Mouse (Mus musculus): ENCODE measurements around the gene Bicdl2. TPM values are rescaled to one million over a fixed set of nuclear protein-coding genes. Genes with fewer than 3 reads are reported as not detected.

Bicdl2 gene
- total RNA-seq, 2 experiments from 2014 or later = not detected

GRCm38 (mm10) chr17:23672761-23673160 lies 12.5 kb downstream of the Bicdl2 start:
- intact Hi-C loops (cut with DNase I) = no loop called here

GRCm38 (mm10) chr17:23673424-23674073 lies 13.2 kb downstream of the Bicdl2 start, which contains the start of the genes Hcfc1r1 and Thoc6:
Gene Hcfc1r1 (plus strand): TSS chr17:23673596.
Gene Thoc6 (minus strand): TSS chr17:23673882.
- intact Hi-C loops (cut with DNase I) = loop anchor here (2.0 kb wide), 1 partner anchor 31 kb away; no protein-coding TSS in a partner anchor
- DNase-seq (ENCODE audit: low spot score in 2 of 2) = peak; percentile 96 to 99

More at GRCm38 (mm10) chr17:23672761-23673160, 12.5 kb downstream of the Bicdl2 start:
- DNase-seq (ENCODE audit: low spot score in 2 of 2) = no peak

- peak in 1 of 2 experiments; percentile 19 for DNase-seq (ENCODE audit: low spot score in 2 of 2)
- intact Hi-C loops (cut with DNase I) = loop anchor here (2.0 kb wide), 1 partner anchor 30 kb away; no protein-coding TSS in a partner anchor
These were observed 14.1 kb downstream of the Bicdl2 start for GRCm38 (mm10) chr17:23674271-23674952.

GRCm38 (mm10) chr17:23675127-23675526 lies 14.8 kb downstream of the Bicdl2 start:
- DNase-seq (ENCODE audit: low spot score in 2 of 2) = peak in 1 of 2 experiments; percentile 23
- intact Hi-C loops (cut with DNase I) = loop anchor here (2.0 kb wide), 1 partner anchor 30 kb away; no protein-coding TSS in a partner anchor

GRCm38 (mm10) chr17:23675564-23676281 lies 15.4 kb downstream of the Bicdl2 start:
- intact Hi-C loops (cut with DNase I) = loop anchor here (2.0 kb wide), 1 partner anchor 29 kb away; no protein-coding TSS in a partner anchor
- peak; percentile 11 to 13 for DNase-seq (ENCODE audit: low spot score in 2 of 2)

GRCm38 (mm10) chr17:23676473-23677031 lies 16.2 kb downstream of the Bicdl2 start:
- DNase-seq (ENCODE audit: low spot score in 2 of 2) = peak; percentile 11 to 15
- intact Hi-C loops (cut with DNase I) = loop anchor here (1.0 kb wide), 1 partner anchor 24 kb away; no protein-coding TSS in a partner anchor

- DNase-seq (ENCODE audit: low spot score in 2 of 2) = peak; percentile 70 to 79
- intact Hi-C loops (cut with DNase I) = loop anchor here (1.0 kb wide), 1 partner anchor 23 kb away; no protein-coding TSS in a partner anchor
These were observed 17.0 kb downstream of the Bicdl2 start, which contains the start of gene Tnfrsf12a for GRCm38 (mm10) chr17:23677236-23677679. Gene Tnfrsf12a (minus strand): TSS chr17:23677468.

- intact Hi-C loops (cut with DNase I) = no loop called here
- DNase-seq (ENCODE audit: low spot score in 2 of 2) = no peak
These were observed 19.0 kb downstream of the Bicdl2 start, which contains the start of gene Cldn6 for GRCm38 (mm10) chr17:23679127-23679835. Gene Cldn6 (plus strand): TSS chr17:23679249.

- DNase-seq (ENCODE audit: low spot score in 2 of 2) = no peak
- intact Hi-C loops (cut with DNase I) = no loop called here
These were observed 20.0 kb downstream of the Bicdl2 start for GRCm38 (mm10) chr17:23680336-23680735.

GRCm38 (mm10) chr17:23681086-23681485 lies 20.8 kb downstream of the Bicdl2 start:
- intact Hi-C loops (cut with DNase I) = no loop called here
- no peak for DNase-seq (ENCODE audit: low spot score in 2 of 2)

- DNase-seq (ENCODE audit: low spot score in 2 of 2) = no peak
- intact Hi-C loops (cut with DNase I) = no loop called here
These were observed 21.8 kb downstream of the Bicdl2 start for GRCm38 (mm10) chr17:23682092-23682491.

GRCm38 (mm10) chr17:23682530-23682929 lies 22.2 kb downstream of the Bicdl2 start:
- DNase-seq (ENCODE audit: low spot score in 2 of 2) = no peak
- intact Hi-C loops (cut with DNase I) = no loop called here

- intact Hi-C loops (cut with DNase I) = no loop called here
- no peak for DNase-seq (ENCODE audit: low spot score in 2 of 2)
These were observed 22.9 kb downstream of the Bicdl2 start for GRCm38 (mm10) chr17:23683226-23683625.

GRCm38 (mm10) chr17:23683856-23684672 lies 23.8 kb downstream of the Bicdl2 start, which contains the start of gene Cldn9:
Gene Cldn9 (minus strand): TSS chr17:23684026.
- intact Hi-C loops (cut with DNase I) = no loop called here
- no peak for DNase-seq (ENCODE audit: low spot score in 2 of 2)

GRCm38 (mm10) chr17:23694491-23694890 lies 34.2 kb downstream of the Bicdl2 start:
- DNase-seq (ENCODE audit: low spot score in 2 of 2) = no peak
- intact Hi-C loops (cut with DNase I) = no loop called here

- intact Hi-C loops (cut with DNase I) = no loop called here
- no peak for DNase-seq (ENCODE audit: low spot score in 2 of 2)
These were observed 35.5 kb downstream of the Bicdl2 start for GRCm38 (mm10) chr17:23695801-23696200.

All from left cerebral cortex, postnatal 25 days (tissue).